Mouse (Mus musculus) G1E (cell line): ENCODE measurements around the gene D1Ertd622e.

Experiments used
- CTCF ChIP-seq: IDR thresholded peaks from 2 replicates; pipeline ENCODE4 v1.5.1; 2012; ENCODE audit warnings: low read depth, low read length, inconsistent platforms, mixed read lengths
- POLR2AphosphoS5 ChIP-seq: IDR thresholded peaks from 2 replicates; pipeline ENCODE4 v1.6.1; 2012; ENCODE audit warnings: low read depth, low read length, inconsistent platforms; ENCODE audit not compliant: insufficient replicate concordance
- TAL1 ChIP-seq: conservative IDR thresholded peaks from 2 replicates; pipeline ENCODE4 v1.6.1; 2012; ENCODE audit warnings: low read depth, low read length, inconsistent platforms, mixed read lengths

DNA sequence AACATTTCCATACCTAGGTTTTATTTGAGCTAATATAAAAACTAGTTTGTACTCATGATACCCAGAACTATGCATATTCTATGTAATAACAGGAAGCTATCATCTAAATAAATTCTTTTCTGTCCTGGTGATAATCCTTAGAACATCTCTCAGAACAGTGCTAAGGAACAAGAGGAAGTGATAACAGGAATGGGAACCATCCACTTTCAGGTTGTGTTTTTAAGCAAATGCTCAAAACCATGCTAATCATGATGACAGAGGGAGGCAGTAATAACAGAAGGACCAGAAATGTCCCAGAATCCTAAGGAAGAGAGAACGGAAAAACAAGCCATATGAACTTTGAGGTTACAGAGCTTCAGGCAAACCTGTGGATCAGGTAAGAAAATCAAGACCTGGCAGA is 35.4 kb upstream of the D1Ertd622e start:
- TF ChIP-seq CTCF, result no peak
- no peak for TF ChIP-seq POLR2AphosphoS5
- no peak for TF ChIP-seq TAL1
